Mouse (Mus musculus): Measurements from ENCODE around the gene Mdm2.
A peak's percentile ranks its signal among the peaks of the same experiment; 100 is the strongest.

Gene Mdm2

DNA sequence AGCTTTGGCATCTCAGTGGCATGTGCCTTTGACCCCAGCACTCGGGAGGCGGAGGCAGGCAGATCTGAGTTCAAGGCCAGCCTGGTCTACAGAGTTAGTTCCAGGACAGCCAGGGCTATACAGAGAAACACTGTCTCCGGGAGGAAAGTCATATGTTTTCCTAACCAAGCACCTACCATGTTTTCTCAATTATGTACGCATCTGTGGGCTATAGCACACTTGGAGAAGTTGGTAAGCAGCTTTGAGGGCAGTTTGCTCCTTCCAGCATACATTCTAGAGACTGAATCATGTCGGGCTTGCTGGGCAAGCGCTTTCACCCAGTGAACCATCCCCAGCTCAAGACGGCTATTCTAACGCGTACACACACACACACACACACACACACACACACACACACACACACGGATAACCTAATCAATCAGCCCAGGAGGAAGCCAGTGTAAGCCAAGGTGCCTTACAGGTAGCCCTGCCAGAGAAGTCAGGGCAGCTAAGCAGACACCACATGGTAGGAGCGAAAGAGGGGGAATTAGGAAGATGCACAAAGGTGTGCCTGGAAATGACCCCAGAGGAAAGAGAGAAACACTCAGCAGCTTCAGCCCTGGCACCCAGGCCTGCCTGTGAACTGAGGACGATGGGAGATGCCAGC is 29.6 kb downstream of the Mdm2 start:
- no peak for DNase-seq

- DNase-seq: no peak
These were observed 30.5 kb downstream of the Mdm2 start for GRCm38 (mm10) chr10:117679963-117680473.

DNA sequence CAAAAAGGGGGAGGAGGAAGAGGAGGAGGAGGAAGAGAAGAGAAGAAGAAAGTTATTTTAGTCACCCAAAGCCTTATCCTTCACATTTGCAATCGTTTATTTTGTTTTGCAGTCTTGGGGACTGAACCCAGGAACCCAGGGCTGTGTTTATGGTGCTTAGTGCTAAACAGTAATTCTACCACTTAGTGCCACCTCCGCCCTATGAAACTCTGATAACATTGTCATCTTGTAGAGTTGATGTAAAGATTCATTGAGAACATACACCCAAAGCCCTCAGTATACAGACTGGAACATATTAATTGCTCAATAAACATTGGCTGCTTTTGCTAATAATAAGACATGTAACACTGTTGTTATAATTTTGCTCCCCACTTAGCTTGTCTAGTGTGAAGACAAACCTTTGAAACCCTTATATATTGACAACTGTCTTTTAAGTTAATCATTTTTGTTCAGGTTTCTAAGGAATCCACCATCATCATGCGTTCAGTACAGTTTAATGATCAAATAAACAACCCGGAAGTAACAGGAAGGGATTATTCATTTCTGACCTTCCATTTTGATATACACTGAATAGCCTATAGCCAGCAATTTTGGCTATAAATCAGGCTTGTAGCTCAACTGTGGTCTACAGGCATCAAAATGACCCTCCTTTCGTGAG is 31.4 kb downstream of the Mdm2 start:
- no peak for DNase-seq

- DNase-seq: no peak
These were observed 32.2 kb downstream of the Mdm2 start for GRCm38 (mm10) chr10:117678357-117678756.

DNA sequence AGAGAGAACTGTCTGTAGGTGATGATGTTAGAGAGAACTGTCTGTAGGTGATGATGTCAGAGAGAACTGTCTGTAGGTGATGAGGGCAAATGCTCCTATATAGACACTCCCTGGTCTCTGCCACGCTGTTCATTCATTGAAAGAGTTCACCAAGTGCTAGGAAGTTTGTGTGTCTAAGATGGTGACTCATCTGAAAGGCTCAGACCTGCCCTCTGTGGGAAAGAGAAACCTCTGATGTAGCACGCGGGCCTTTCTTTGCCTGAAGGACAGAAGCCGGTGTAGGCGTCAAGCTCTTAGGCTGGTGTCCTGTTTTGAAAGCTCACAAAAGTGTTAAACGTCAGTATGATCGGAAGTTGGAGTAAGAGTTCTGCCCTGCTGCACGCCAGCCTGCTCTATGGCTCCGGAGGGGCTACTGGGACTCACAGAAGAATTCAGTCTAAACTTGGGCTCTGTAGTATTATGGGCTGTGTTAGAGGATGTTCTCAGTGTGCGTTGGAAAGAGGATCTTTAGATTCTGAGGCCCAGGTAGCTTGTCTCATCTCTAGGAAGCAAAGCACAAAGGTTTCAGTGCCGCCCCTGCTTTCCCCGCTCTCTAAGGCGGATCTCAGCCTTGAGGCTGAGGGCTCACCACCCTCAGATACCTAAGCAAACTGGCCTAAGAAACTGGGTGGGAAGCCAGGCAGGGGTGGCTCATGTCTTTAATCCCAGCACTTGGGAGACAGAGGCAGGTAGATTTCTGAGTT is 32.9 kb downstream of the Mdm2 start:
- DNase-seq: no peak

DNA sequence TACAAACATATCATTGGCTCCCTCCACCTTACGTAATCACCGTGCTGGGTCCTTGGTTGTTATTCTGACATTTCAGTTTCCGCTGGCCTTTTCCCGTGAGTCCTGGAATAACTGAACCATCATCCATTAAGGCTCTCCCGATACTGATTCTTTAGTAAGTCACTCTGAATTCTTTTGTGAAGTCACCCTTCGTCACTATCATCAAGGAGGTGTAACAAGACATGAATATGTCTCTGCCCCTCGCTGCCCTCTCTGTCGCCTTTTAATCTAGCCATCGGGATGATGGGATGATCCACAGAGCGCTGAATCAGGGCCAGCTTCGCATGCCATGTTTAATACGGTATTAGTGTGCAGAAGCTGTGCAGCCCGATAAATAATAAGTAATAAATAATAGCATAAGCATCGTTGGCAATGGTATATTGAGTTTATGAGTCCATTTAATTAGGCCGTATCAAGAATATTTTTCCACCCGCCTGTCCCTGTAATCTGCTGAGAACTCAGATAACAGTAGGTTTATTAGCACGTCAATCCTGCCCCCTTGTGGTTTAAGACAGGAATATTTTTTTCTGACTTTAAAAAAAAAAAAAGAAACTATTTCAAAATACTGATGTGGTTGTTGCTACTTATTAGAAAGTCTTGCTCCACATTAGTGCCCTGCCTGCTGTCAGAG is 33.8 kb downstream of the Mdm2 start:
- DNase-seq: peak; percentile 36

DNA sequence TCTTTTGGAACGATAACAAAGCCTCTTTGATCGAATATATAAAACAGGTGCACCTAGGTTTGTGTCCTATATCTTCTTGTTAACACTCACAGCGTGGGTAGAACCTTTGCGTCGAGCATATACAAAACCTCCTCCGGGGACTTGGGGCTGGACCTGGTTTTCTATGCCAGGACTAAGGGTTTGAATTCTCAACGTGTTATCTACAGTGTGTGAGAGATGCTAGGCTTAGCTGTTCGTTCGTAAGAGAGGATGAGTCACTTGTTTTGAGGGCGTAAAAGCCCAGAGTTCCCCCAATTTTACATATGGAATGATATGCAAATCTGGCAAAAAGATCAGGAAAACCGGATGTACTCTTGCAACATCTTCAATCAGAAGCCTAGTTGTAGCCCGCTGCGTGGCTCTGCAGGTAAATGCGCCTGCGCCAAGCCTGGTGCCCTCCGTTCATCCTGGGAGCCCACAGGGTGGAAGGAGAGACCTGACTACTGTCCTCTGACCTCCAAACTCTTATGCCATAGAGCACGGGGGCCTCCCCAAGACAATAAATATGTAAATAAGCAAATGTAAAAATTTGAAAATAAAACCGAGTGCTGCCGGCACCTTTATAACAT is 34.4 kb downstream of the Mdm2 start:
- DNase-seq: no peak

DNA sequence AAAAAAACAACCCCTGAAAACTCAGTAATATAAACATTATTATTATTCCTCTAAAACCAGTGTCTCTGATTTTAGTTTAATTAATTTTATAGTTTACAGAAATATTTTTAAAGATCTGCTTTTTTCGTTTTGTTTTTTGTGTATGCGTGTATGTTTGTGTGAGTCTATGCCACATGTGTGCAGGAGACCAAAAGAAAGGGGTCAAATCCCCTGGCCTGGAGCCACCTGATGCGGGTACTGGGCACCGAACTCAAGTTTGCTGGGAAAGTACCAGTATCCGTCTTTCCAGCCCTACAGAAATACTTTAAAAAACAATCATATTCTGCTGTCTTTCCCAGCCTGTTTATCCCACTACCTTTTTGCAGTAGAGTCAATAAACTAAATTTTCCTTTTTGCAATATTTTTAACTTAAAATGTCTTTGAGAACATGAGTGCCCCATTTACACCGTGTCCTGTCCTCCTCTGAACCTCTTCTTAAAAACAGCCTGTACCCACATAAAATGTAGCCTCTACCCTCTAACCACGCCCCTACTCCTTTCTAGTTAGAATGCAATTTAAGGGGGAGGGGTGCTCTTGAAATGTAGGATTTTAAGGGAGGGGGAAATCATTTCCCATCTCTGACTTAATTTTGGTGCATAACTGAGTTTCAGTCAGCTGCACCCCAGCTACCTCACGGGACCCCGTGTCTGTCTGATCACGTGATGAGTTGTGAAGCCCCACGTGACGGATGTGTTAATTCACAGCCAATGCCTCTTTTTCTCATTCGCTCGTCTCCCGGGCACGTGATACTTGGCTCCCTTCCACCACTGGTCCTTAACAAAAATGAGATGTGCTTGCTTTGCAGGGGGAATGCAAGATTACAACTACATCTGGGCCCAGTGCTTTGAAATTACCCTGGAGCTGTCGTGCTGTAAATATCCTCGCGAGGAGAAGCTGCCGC is 35.2 kb downstream of the Mdm2 start:
- DNase-seq: peak; percentile 55

DNA sequence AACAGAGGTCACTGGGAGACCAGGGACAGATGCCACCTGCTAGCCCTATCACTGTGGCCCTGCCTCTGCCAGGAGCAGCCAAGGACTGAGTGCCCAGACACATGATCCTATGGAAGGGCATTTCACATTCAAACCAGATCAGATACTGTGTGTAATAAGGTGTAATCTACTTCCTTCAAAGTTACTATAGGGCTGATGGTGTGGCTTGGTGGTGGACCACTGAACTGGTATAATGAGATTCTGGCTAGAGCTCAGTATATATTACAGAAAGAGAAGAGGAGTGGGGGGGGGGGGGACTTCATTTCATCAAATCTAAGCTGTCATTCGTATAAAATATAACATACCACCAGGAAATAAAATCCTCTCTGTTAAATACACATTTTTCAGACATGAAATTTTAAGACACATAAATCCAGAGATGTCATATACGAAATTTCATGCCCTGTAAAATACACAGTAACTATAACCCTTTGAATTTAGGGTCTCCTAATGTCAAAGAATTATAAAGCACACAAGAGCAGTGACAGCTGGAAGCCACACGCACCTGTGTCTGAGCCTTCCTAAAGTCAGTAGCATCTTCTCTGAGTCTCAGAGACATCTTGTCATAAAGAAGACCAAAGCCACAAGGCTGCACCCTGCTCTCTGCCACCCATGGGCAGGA is 36.1 kb downstream of the Mdm2 start:
- no peak for DNase-seq

DNA sequence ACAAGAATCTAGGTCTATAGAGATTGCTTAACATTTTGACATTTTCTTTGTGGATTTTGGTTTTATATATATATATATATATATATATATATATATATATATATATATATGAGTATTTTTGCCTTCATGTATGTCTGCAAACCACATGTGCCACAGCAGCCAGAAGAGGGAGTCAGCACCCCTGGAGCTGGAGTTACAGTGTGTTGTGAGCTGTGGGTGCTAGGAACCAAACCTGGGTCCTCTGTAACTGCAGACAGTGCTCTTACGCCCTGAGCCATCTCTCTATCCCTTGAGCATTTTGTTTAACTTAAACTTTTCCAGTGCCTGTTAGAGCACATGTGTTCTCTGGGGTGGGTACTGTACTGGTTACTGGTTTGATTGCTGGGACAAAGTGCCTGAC is 36.6 kb downstream of the Mdm2 start:
- DNase-seq: no peak

- DNase-seq: peak; percentile 24
These were observed 37.9 kb downstream of the Mdm2 start for GRCm38 (mm10) chr10:117672693-117673092.

GRCm38 (mm10) chr10:117671930-117672666 is 38.5 kb downstream of the Mdm2 start:
- DNase-seq: no peak

DNA sequence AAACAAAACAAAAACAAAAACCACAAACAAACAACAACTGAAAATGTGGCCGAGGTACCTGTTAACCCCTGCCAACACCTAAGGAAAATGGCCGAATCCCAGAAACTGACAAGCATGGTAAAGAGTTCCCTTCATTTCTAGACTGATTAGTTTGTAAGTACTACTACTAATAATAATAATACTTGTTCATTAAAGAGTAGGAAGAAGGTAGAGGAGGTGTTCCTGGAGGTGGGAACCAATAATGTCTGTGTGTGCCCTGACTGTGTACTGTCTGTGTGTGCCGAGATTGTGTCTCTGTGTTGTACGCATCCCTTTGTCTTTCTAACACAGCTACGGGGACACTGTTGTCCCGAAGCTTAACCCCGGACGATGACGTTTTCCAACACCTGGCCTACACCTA is 39.3 kb downstream of the Mdm2 start:
- DNase-seq: no peak

DNA sequence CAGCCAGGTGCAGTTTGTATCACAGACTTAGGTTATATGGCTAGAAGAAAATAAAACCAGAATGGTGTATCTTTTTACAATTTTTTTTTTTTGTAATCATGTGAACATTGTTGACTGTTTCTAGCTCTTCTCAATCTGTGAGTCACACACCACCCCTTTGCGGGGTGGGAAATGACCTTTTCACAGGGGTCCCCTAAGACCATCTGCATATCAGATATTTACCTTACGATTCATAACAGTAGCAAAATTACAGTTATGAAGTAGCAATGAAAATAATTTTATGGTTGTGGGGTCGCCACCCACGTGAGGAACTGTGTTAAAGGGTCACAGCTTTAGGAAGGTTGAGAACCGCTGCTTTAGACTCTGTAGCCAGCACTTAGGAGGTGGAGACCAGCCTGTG is 39.8 kb downstream of the Mdm2 start:
- DNase-seq: no peak

- DNase-seq: no peak
These were observed 40.5 kb downstream of the Mdm2 start for GRCm38 (mm10) chr10:117670092-117670491.

GRCm38 (mm10) chr10:117669449-117670090 is 41.0 kb downstream of the Mdm2 start:
- DNase-seq: peak; percentile 43

DNA sequence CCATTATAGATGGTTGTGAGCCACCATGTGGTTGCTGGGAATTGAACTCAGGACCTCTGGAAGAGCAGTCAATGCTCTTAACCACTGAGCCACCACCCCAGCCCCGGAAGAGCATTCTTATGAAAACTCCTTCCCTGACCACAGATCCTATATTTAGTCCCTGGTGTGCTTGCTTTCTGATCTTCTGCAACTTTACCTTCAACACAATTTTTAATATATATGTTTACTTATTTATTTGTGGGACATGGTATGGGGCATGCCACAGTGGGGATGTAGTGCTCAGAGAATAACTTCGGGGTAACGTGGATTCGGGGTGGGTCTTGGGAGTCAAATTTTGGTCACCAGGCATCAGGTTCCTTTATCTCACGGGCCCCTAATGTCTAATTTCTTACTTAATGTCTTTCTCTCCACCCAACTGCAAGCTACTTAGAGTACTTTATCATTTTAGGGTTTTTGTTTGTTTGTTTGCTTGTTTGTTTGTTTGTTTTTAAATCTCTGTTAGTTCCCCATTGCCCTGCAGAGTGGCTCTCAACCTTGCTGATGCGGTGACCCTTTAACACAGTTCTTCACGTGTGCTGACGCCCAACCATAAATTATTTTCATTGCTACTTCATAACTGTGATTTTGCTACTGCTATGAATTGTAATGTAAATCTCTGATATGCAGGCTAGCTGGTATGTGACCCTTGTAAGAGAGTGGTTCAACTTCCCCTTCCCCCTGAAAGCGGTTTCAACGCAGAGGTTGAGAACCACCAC is 41.8 kb downstream of the Mdm2 start:
- no peak for DNase-seq

- no peak for DNase-seq
These were observed 42.7 kb downstream of the Mdm2 start for GRCm38 (mm10) chr10:117667663-117668507.
